Mouse (Mus musculus) CD4-positive, CD25-positive, alpha-beta regulatory T cell, adult 4 months (primary cell): ENCODE measurements around the gene Mfsd4b5. TPM values are rescaled to one million over a fixed set of nuclear protein-coding genes. Genes with fewer than 3 reads are reported as not detected.
"Not testable (repeated sequence)": the region's sequence is repeated elsewhere in the genome, so short reads cannot be mapped to it uniquely, and the experiment has no call there.

Source experiments
- ATAC-seq: one replicate; pipeline ENCODE4 v1.8.0; 2017
- polyA plus RNA-seq, 2 experiments: library from polyadenylated mRNA; unstranded; fragments of 100-300 nt; shearing (Covaris generic); gene quantifications; one replicate each; pipeline ENCODE4 v1.2.1; 2017

The Mfsd4b5 gene
- polyA plus RNA-seq, 2 experiments from 2014 or later = 0.47 TPM; not detected in 1

DNA sequence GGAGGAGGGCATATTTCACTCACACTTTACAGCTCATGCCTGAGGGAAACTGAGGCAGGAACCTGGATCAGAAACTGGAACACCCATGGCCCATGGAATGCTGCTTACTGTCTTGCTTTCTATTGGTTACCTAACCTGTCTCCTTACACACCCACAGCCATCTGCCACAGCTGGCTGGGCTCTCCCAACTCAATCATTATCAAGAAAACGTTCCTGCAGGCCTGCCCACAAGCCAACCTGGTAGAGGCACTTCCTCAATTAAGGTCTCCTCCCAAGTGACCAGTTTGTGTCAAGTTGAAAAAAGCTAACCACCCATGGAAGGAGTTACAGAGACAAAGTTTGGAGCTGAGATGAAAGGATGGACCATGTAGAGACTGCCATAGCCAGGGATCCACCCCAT, 24.5 kb downstream of the Mfsd4b5 start:
- no peak for ATAC-seq

DNA sequence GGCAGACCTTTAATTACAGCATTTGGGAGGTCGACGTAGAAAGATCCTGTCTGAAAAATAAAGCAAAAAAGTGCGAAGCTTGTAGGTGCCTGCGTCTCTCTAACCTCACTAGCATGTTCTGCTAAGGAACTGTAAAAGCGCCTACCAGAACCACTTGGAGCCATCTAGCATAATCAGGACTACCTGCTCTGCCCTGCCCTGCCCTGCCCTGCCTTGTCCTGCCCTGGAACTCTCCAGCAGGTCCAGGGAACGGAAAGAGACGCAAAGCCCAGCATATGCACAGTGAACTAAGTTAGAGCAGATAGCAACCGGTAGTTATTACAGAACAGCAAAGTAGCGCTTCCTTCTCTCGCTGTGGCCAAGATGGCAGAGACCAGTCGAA, 26.0 kb downstream of the Mfsd4b5 start:
- ATAC-seq = no peak

DNA sequence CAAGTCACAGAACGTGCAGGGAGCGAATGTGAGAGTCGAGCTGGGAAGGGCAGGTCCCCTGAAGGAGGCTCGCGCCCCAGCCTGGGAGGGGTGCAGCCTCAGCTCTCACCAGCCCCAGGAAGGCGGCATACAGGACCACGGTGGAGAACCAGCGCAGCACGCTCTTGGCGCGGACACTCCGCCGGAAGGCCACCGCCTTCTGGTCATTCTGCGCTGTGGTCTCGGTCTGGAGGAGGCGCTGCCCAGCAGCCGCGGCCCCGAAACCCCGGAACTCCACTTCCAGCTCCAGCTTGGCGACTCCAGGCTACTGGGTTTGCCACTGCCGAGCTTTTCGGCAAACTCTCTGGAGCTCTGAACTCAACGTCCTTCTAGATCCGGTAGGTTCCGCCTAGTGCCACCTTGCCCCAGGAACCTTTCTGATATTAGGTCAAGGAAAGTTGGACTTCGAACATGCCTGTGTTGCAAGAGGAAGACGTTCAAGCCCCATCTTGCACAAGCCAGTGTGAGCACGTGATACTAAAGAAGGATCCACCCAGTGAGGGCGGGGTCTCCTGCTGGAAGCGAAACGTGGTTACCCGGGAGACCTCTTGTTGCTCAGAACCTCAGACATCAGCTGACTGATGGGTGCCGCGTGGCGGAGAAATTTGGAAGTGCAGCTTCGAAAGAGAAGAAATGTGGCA, 26.5 kb downstream of the Mfsd4b5 start, which contains the start of gene Mfsd4b3:
Mfsd4b3 (minus strand) TSS at position 393 of the 680 bp plus-strand sequence.
- ATAC-seq = peak; percentile 100

DNA sequence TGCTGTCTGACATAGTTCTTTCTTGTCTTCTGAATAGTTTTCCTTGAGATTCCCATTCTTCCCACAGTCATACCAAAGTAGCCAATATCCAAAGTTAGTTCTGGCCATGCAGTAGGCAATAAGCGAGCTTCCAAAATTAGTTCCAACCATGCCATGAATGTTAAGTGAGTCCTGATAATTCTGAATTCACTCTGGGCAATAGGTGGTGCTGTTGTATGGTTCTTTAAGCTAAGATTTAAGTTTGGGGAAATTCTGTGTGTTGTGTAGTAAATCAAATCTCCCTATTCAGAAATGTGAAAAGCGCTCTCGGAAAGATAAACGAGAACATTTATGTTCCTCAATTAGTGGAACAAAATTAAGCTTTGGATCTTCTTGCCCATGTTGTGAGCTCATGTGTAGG, 28.2 kb downstream of the Mfsd4b5 start:
- ATAC-seq = no peak

DNA sequence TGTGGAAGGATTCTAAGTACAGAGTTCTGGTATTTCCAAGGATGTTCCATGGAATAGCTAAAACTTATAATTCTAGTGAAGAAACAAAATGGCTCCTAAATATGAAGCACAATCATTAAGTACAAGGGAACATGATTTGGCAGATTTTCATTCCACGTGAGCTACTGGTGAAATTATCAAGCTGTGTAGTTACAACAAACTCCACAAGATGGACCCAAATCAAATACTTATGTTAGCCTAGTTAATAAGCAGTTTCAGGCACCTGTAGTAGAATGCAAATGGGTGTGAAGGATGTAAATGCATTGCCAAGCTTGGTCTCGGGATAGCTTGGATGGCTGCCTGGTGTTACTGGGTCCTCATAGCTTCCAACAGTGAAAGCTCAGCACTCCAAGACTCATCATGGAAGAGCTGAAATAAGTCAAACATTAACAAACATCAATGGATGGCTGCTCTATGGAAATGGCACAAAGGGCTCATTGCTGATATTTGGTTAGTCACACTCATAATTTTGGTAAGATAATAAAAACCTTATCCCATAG, 30.0 kb downstream of the Mfsd4b5 start:
- ATAC-seq = no peak

DNA sequence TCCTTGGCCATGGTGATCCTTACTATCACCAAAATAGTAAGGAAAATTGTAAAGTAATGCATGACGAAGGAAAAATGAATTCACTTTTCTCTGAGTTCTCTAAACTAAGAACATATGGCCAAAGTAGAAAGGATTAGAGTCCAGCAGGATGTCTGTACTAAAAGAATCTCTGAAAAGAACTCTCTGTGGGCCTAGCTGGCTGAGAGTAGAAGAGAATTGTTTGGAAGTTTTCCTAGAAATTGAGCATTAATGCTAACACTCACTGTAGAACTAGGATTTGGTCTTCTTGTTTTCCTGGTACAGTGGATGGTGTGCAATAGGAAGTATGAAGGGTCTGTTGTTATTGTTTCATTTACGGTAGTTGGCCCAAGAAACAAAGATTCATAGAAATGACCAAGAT, 31.3 kb downstream of the Mfsd4b5 start:
- ATAC-seq = no peak

DNA sequence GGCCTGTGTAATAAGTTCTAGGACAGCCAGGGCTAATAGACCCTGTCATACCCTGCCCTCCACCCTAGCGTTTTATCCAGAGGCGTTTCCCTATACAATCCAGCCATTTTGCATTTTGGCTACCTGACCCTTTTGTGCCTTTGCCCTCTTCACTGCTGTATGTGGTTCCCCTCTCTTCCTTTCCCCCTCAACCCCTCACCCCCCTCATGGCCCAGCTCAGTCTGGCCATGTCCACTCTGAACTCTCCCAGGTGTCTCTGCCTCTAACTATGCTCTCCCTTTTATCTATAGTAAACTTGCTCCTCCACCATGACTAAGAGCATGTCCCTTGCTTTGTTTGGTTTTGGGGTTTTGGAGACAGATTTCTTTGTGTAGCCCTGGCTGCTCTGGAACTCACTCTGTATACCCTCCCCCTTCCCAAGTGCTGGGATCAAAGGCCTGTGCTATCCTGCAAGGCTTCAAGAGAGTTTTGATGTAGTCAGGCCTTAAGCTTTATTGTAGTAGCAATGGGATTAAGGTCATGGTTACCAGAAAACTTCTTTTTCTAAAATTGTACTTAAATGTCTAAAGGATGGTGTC, 37.0 kb downstream of the Mfsd4b5 start:
- no peak for ATAC-seq

DNA sequence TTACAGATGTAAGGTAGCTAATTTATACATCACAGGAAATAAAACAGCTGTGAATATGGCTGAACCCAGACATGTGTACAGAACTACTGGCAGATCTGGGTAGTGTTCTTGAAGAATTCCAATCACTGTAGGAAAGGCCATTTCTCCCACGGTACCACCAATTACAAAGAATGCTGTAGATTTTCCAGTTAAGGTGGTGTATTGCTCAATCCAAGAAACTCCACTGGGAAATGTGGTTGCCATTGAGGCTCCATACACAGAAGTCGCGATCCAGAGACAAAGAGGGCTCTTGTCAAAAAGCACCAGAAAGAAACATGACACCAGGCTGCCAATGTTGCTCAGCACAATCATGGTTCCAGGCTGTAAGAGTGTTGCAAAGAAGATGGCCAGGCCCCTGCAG, 39.3 kb downstream of the Mfsd4b5 start:
- ATAC-seq = not testable (repeated sequence)

DNA sequence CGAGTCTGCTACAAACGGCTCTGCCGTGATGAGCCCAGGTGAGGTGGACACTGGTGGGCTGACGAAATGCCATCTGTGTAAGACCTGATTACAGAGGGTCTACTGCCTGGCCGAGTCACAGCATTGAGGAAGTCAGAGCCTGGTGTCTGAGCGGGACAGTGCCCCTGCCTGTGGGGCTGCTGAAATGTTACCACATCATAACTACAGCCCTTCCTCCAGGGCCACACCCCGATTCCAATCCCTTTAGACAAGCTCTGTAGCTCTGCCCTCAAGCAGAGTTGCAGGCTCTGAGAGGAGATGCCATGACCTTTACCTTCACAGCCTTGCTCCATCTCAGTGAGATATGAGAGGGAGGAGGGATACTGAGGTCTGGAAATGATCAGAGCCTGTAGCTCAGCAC, 49.9 kb downstream of the Mfsd4b5 start:
- ATAC-seq = no peak

DNA sequence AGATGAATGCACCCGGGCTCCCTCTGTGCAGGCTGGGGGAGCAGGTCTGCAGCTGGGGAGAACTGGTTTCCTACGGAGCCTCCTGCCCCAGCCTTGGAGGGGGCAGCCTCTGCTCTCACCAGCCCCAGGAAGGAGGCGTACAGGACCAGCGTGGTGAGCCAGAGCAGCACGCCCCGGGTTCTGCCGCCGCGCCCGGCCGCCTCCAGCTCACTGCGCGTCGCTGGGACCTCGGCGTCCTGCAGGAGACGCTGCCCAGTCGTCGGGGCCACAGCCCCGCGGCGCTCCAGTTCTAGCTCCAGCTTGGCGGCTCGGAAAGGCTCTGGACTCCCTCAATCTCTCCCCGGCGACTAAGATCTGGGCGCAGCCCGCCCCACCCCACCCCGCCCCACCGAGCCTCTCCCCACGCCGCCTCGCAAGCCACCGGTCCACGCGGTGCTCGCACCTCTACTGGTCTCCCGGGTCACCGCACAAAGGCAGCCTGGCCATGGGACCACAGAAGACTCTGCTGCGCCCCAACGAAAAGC, 59.8 kb downstream of the Mfsd4b5 start, which contains the start of gene Mfsd4b2:
Mfsd4b2 (minus strand) TSS at position 308 of the 524 bp plus-strand sequence.
- ATAC-seq = no peak

DNA sequence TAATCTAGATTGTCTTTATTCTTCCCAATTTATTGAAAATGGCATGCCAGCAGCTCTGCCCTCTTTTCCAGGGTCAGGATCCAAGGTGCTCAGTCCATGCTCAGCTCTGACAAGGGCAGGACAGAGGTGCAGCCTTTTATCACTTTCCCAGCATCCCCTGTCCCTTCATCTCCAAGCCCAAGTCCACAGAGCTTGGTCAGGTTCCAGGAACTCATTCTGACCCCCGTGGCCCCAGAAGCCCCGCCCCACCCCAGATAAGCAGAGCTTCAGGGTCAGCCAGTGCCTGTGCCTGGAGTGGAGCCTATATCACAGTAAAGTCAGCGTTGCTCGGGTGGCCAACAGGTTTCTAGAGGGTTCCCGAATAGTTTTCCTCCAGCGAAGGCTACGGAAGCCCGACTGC, 61.9 kb downstream of the Mfsd4b5 start:
- not testable (repeated sequence) for ATAC-seq

DNA sequence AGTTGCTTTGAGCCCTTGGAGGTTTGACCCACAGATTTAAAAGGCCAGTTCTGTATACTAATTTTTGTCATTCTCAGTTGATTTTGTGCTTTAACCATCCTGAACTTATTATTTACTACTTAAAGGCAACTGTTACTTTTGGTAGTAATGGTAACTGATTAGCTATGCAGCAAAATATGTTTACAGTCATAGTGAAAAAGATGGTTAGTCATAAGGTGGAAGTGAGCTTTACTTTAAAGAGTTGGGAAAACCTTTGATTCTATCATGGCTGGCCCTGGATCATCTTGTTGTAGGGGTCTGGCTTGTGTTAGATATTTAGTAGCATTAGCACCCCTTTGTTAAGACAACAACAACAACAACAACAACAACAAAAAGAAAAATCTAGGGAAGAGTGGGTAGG, 73.8 kb downstream of the Mfsd4b5 start:
- no peak for ATAC-seq

DNA sequence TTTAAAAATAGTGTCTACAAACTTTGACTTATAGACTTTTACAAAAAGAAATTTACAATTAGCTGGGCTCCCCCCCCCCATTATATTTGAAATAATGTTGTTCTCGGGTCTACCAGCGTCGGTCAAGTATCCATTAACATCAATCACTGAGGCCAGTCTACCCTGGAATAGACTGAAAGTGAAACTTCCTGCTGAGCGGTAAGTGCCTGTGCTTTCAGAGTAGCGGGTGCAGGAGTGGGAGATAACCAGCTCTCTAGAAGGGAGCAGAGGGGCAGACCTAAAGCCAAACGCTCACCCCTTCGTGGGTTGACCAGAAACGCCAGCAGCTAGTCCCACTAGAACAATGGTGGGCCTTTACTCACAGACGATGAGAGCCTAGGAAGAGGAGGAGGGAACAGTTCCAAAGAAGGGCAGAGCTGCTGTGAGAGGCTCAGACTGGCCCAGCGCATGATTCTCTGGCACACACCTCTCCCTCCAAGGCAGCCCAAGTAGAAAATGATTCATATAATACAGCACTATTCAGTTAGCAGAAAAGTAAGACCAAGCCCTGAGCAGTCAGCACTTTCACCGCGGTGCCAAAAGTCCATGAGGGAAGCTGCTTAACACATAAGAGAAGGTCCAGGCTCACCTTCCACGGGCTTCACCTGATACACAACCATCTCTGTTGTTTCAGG, 77.5 kb downstream of the Mfsd4b5 start:
- ATAC-seq = peak; percentile 78

Other genes starting within 250 kb of the Mfsd4b5 start
- 1 to 10 TPM; 2.3 to 2.4 TPM for gene Mfsd4b4, start 87.4 kb downstream of the Mfsd4b5 start, polyA plus RNA-seq
- gene Mfsd4b2, start 59.7 kb downstream of the Mfsd4b5 start, polyA plus RNA-seq = not detected
- not detected for gene Mfsd4b3, start 26.5 kb downstream of the Mfsd4b5 start, polyA plus RNA-seq
- gene Mfsd4b1, start 38.6 kb upstream of the Mfsd4b5 start, polyA plus RNA-seq = not detected
- 1 to 10 TPM; 2.5 to 3.0 TPM for gene Slc16a10, start 155.6 kb upstream of the Mfsd4b5 start, polyA plus RNA-seq